Mouse (Mus musculus) left cerebral cortex, adult 11 months (tissue): ENCODE measurements around the gene Lhx3.

Experiments used
- DNase-seq: peaks from one replicate; pipeline ENCODE4 v3.0.0; 2022; ENCODE audit warnings: low spot score

The Lhx3 gene

GRCm38 (mm10) chr2:26201926-26202848 lies 5.9 kb downstream of the Lhx3 start:
- DNase-seq: no peak

- DNase-seq: no peak
Observed at GRCm38 (mm10) chr2:26198488-26198887, 9.6 kb downstream of the Lhx3 start.

GRCm38 (mm10) chr2:26194552-26195339 lies 13.3 kb downstream of the Lhx3 start:
- DNase-seq: no peak

- no peak for DNase-seq
Observed at GRCm38 (mm10) chr2:26188517-26188916, 19.6 kb downstream of the Lhx3 start.

GRCm38 (mm10) chr2:26184352-26184751 lies 23.7 kb downstream of the Lhx3 start:
- no peak for DNase-seq

- no peak for DNase-seq
Observed at GRCm38 (mm10) chr2:26182646-26183045, 25.4 kb downstream of the Lhx3 start.

GRCm38 (mm10) chr2:26177189-26177588 lies 30.9 kb downstream of the Lhx3 start:
- no peak for DNase-seq

GRCm38 (mm10) chr2:26176731-26177130 lies 31.4 kb downstream of the Lhx3 start:
- DNase-seq: no peak

GRCm38 (mm10) chr2:26175191-26175590 lies 32.9 kb downstream of the Lhx3 start:
- DNase-seq: no peak

GRCm38 (mm10) chr2:26172166-26172565 lies 35.9 kb downstream of the Lhx3 start:
- no peak for DNase-seq

GRCm38 (mm10) chr2:26170376-26170775 lies 37.7 kb downstream of the Lhx3 start:
- no peak for DNase-seq

GRCm38 (mm10) chr2:26168843-26169579 lies 39.1 kb downstream of the Lhx3 start:
- no peak for DNase-seq

- DNase-seq: no peak
Observed at GRCm38 (mm10) chr2:26166890-26167289, 41.2 kb downstream of the Lhx3 start.

GRCm38 (mm10) chr2:26158064-26158463 lies 50.0 kb downstream of the Lhx3 start:
- DNase-seq: no peak

- DNase-seq: no peak
Observed at GRCm38 (mm10) chr2:26156191-26156977, 51.7 kb downstream of the Lhx3 start.

- DNase-seq: no peak
Observed at GRCm38 (mm10) chr2:26155737-26156136, 52.4 kb downstream of the Lhx3 start.

GRCm38 (mm10) chr2:26154586-26154985 lies 53.5 kb downstream of the Lhx3 start:
- DNase-seq: no peak

- DNase-seq: no peak
Observed at GRCm38 (mm10) chr2:26153909-26154340, 54.2 kb downstream of the Lhx3 start.

GRCm38 (mm10) chr2:26153295-26153694 lies 54.8 kb downstream of the Lhx3 start:
- no peak for DNase-seq
